Mouse (Mus musculus): Measurements from ENCODE around the gene Zbed6. TPM values are rescaled to one million over a fixed set of nuclear protein-coding genes. Genes with fewer than 3 reads are reported as not detected.

The Zbed6 gene
- total and polyA plus RNA-seq, 2 experiments, result 2.0 to 9.4 TPM

- DNase-seq (ENCODE audit: extremely low read depth, low read depth, low spot score), result peak; percentile 100
- Histone ChIP-seq H3K27me3 (ENCODE audit: control insufficient read depth, insufficient read depth, low read length) (no peaks in the 10 kb centered on the region), H3K27ac (replicated peaks; ENCODE audit: insufficient read depth, low read depth, low read length) (peak overlapping the region; percentile 66), H3K4me1 (ENCODE audit: control insufficient read depth, insufficient read depth, low read length) (peaks cover 8% of the 10 kb centered on the region; the same call in 1 of the 2 replicates), H3K4me3 (ENCODE audit: insufficient read depth, low read depth, low read length) (no peak overlapping the region), H3K36me3 (ENCODE audit: control insufficient read depth, insufficient read depth, low read length) (no peaks in the 10 kb centered on the region), H3K9ac (ENCODE audit: low read depth, low read length) (peak overlapping the region; percentile 36; the same call in 1 of the 2 replicates), H3K79me2 (ENCODE audit: control insufficient read depth, insufficient read depth, low read length) (no peaks in the 10 kb centered on the region)
- TF ChIP-seq POLR2A (IDR thresholded peaks at IDR 0.05; ENCODE audit: extremely low read depth, insufficient read depth, low read length) (no peak), CTCF (IDR thresholded peaks at IDR 0.05; ENCODE audit: low read depth, low read length) (no peak)
- 24% methylated on average over 10 of the region's 10 CpGs for WGBS
These were observed 25.2 kb upstream of the Zbed6 start for GRCm38 (mm10) chr1:133685749-133686519.

- Histone ChIP-seq H3K4me1 (ENCODE audit: control insufficient read depth, insufficient read depth, low read length) (no peaks in the 10 kb centered on the region), H3K27ac (replicated peaks; ENCODE audit: insufficient read depth, low read depth, low read length) (no peak overlapping the region), H3K4me3 (ENCODE audit: insufficient read depth, low read depth, low read length) (no peak overlapping the region), H3K36me3 (ENCODE audit: control insufficient read depth, insufficient read depth, low read length) (no peaks in the 10 kb centered on the region), H3K79me2 (ENCODE audit: control insufficient read depth, insufficient read depth, low read length) (no peaks in the 10 kb centered on the region), H3K27me3 (ENCODE audit: control insufficient read depth, insufficient read depth, low read length) (no peaks in the 10 kb centered on the region), H3K9ac (ENCODE audit: low read depth, low read length) (no peak overlapping the region)
- no peak for DNase-seq (ENCODE audit: extremely low read depth, low read depth, low spot score)
- TF ChIP-seq POLR2A (IDR thresholded peaks at IDR 0.05; ENCODE audit: extremely low read depth, insufficient read depth, low read length), result no peak
- TF ChIP-seq CTCF (IDR thresholded peaks at IDR 0.05; ENCODE audit: low read depth, low read length), result no peak
- 75% methylated on average over 3 of the region's 3 CpGs for whole genome bisulfite sequencing
These were observed 11.1 kb upstream of the Zbed6 start for GRCm38 (mm10) chr1:133671801-133672200.

GRCm38 (mm10) chr1:133671266-133671665, 10.6 kb upstream of the Zbed6 start:
- H3K4me3 ChIP-seq (ENCODE audit: insufficient read depth, low read depth, low read length), result no peak overlapping the region
- no peak overlapping the region for H3K27ac ChIP-seq (replicated peaks; ENCODE audit: insufficient read depth, low read depth, low read length)
- TF ChIP-seq POLR2A (IDR thresholded peaks at IDR 0.05; ENCODE audit: extremely low read depth, insufficient read depth, low read length) (no peak), CTCF (IDR thresholded peaks at IDR 0.05; ENCODE audit: low read depth, low read length) (no peak)
- no peak for DNase-seq (ENCODE audit: extremely low read depth, low read depth, low spot score)
- 82% methylated on average over 3 of the region's 3 CpGs for WGBS
- H3K79me2 ChIP-seq (ENCODE audit: control insufficient read depth, insufficient read depth, low read length), result no peaks in the 10 kb centered on the region
- H3K27me3 ChIP-seq (ENCODE audit: control insufficient read depth, insufficient read depth, low read length), result no peaks in the 10 kb centered on the region
- H3K9ac ChIP-seq (ENCODE audit: low read depth, low read length), result no peak overlapping the region
- no peaks in the 10 kb centered on the region for H3K4me1 ChIP-seq (ENCODE audit: control insufficient read depth, insufficient read depth, low read length)
- H3K36me3 ChIP-seq (ENCODE audit: control insufficient read depth, insufficient read depth, low read length), result no peaks in the 10 kb centered on the region

GRCm38 (mm10) chr1:133670776-133671175, 10.1 kb upstream of the Zbed6 start:
- Histone ChIP-seq H3K4me1 (ENCODE audit: control insufficient read depth, insufficient read depth, low read length) (peaks cover 2% of the 10 kb centered on the region; the same call in 1 of the 2 replicates), H3K9ac (ENCODE audit: low read depth, low read length) (no peak overlapping the region), H3K4me3 (ENCODE audit: insufficient read depth, low read depth, low read length) (no peak overlapping the region), H3K36me3 (ENCODE audit: control insufficient read depth, insufficient read depth, low read length) (no peaks in the 10 kb centered on the region), H3K27me3 (ENCODE audit: control insufficient read depth, insufficient read depth, low read length) (no peaks in the 10 kb centered on the region), H3K27ac (replicated peaks; ENCODE audit: insufficient read depth, low read depth, low read length) (no peak overlapping the region), H3K79me2 (ENCODE audit: control insufficient read depth, insufficient read depth, low read length) (no peaks in the 10 kb centered on the region; the same call in 1 of the 2 replicates)
- no peak for DNase-seq (ENCODE audit: extremely low read depth, low read depth, low spot score)
- TF ChIP-seq POLR2A (IDR thresholded peaks at IDR 0.05; ENCODE audit: extremely low read depth, insufficient read depth, low read length), result no peak
- TF ChIP-seq CTCF (IDR thresholded peaks at IDR 0.05; ENCODE audit: low read depth, low read length), result no peak
- 83% methylated on average over 6 of the region's 6 CpGs for WGBS

- H3K27ac ChIP-seq (replicated peaks; ENCODE audit: insufficient read depth, low read depth, low read length), result no peak overlapping the region
- H3K9ac ChIP-seq (ENCODE audit: low read depth, low read length), result no peak overlapping the region
- no peak overlapping the region for H3K4me3 ChIP-seq (ENCODE audit: insufficient read depth, low read depth, low read length)
- no peaks in the 10 kb centered on the region; the same call in 1 of the 2 replicates for H3K79me2 ChIP-seq (ENCODE audit: control insufficient read depth, insufficient read depth, low read length)
- TF ChIP-seq POLR2A (IDR thresholded peaks at IDR 0.05; ENCODE audit: extremely low read depth, insufficient read depth, low read length) (no peak), CTCF (IDR thresholded peaks at IDR 0.05; ENCODE audit: low read depth, low read length) (no peak)
- H3K36me3 ChIP-seq (ENCODE audit: control insufficient read depth, insufficient read depth, low read length), result no peaks in the 10 kb centered on the region
- 96% methylated on average over 12 of the region's 12 CpGs for WGBS
- no peak for DNase-seq (ENCODE audit: extremely low read depth, low read depth, low spot score)
- H3K27me3 ChIP-seq (ENCODE audit: control insufficient read depth, insufficient read depth, low read length), result no peaks in the 10 kb centered on the region
- H3K4me1 ChIP-seq (ENCODE audit: control insufficient read depth, insufficient read depth, low read length), result peaks cover 3% of the 10 kb centered on the region; the same call in 1 of the 2 replicates
These were observed 9.5 kb upstream of the Zbed6 start for GRCm38 (mm10) chr1:133670190-133670589.

GRCm38 (mm10) chr1:133668618-133669017, 7.9 kb upstream of the Zbed6 start:
- Histone ChIP-seq H3K4me1 (ENCODE audit: control insufficient read depth, insufficient read depth, low read length) (peaks cover 10% of the 10 kb centered on the region), H3K36me3 (ENCODE audit: control insufficient read depth, insufficient read depth, low read length) (no peaks in the 10 kb centered on the region), H3K27ac (replicated peaks; ENCODE audit: insufficient read depth, low read depth, low read length) (no peak overlapping the region), H3K4me3 (ENCODE audit: insufficient read depth, low read depth, low read length) (no peak overlapping the region), H3K27me3 (ENCODE audit: control insufficient read depth, insufficient read depth, low read length) (no peaks in the 10 kb centered on the region), H3K9ac (ENCODE audit: low read depth, low read length) (no peak overlapping the region), H3K79me2 (ENCODE audit: control insufficient read depth, insufficient read depth, low read length) (no peaks in the 10 kb centered on the region; the same call in 1 of the 2 replicates)
- TF ChIP-seq CTCF (IDR thresholded peaks at IDR 0.05; ENCODE audit: low read depth, low read length) (no peak), POLR2A (IDR thresholded peaks at IDR 0.05; ENCODE audit: extremely low read depth, insufficient read depth, low read length) (no peak)
- DNase-seq (ENCODE audit: extremely low read depth, low read depth, low spot score), result no peak
- WGBS, result 94% methylated on average over 3 of the region's 3 CpGs

All from liver, adult 2 months (tissue).